Mouse (Mus musculus) myocyte (in vitro differentiated cells): ENCODE results near the gene Fggy.

Experiments
- CEBPB ChIP-seq: IDR thresholded peaks from 2 replicates; pipeline ENCODE4 v1.6.1; 2011; ENCODE audit warnings: mild to moderate bottlenecking, moderate library complexity; ENCODE audit not compliant: poor library complexity, insufficient read depth, severe bottlenecking
- MAX ChIP-seq: IDR thresholded peaks from one replicate; pipeline ENCODE4 v1.6.1; 2011; ENCODE audit warnings: low read depth, mild to moderate bottlenecking, control low read depth
- MYOD1 ChIP-seq, 3 experiments: IDR thresholded peaks; one replicate each; pipeline ENCODE4 v1.6.1; 2011; ENCODE audit warnings: control low read depth in 2 of 3, low read depth in 2 of 3, mild to moderate bottlenecking in 2 of 3, moderate library complexity in 1 of 3; ENCODE audit not compliant: insufficient read length in 2 of 3, control insufficient read depth in 1 of 3
- MYOG ChIP-seq, 3 experiments: IDR thresholded peaks; one replicate each; pipeline ENCODE4 v1.6.1; 2011; ENCODE audit warnings: control low read depth in 2 of 3, low read depth in 2 of 3, mild to moderate bottlenecking in 2 of 3; ENCODE audit not compliant: insufficient read length in 2 of 3, control insufficient read depth in 1 of 3, insufficient read depth in 1 of 3
- POLR2A ChIP-seq: IDR thresholded peaks from one replicate; pipeline ENCODE4 v1.6.1; 2011; ENCODE audit warnings: low read depth, mild to moderate bottlenecking, control low read depth, moderate library complexity; ENCODE audit not compliant: insufficient read length
- POLR2AphosphoS2 ChIP-seq: IDR thresholded peaks from one replicate; pipeline ENCODE4 v1.6.1; 2011; ENCODE audit warnings: low read depth, control low read depth; ENCODE audit not compliant: insufficient read length
- TCF12 ChIP-seq: IDR thresholded peaks from one replicate; pipeline ENCODE4 v1.6.1; 2011; ENCODE audit warnings: mild to moderate bottlenecking, control low read depth; ENCODE audit not compliant: poor library complexity, insufficient read depth, severe bottlenecking
- TCF3 ChIP-seq: IDR thresholded peaks from one replicate; pipeline ENCODE4 v1.6.1; 2011; ENCODE audit warnings: low read depth, control low read depth; ENCODE audit not compliant: insufficient read length
- USF1 ChIP-seq: IDR thresholded peaks from one replicate; pipeline ENCODE4 v1.6.1; 2011; ENCODE audit warnings: low read depth, mild to moderate bottlenecking, control low read depth, moderate library complexity

GRCm38 (mm10) chr4:95915628-95916579 is 358.6 kb downstream of the Fggy start:
- TF ChIP-seq TCF3 (no peak), MAX (no peak), POLR2A (no peak), USF1 (no peak), MYOD1 (IDR thresholded peaks at IDR 0.05; ENCODE audit: control insufficient read depth in 1 of 3, insufficient read length in 2 of 3, low read depth in 2 of 3) (no peak), MYOG (IDR thresholded peaks at IDR 0.05; ENCODE audit: control insufficient read depth in 1 of 3, insufficient read depth in 1 of 3, insufficient read length in 2 of 3, low read depth in 2 of 3) (no peak), POLR2AphosphoS2 (no peak), TCF12 (no peak), CEBPB (no peak)
